Mouse (Mus musculus) left cerebral cortex, adult 9 months (tissue): ENCODE results near the gene AI464131.
"Not testable (repeated sequence)": the region's sequence is repeated elsewhere in the genome, so short reads cannot be mapped to it uniquely, and the experiment has no call there.

Experiments used
- DNase-seq, 2 experiments: peaks; one replicate each; pipeline ENCODE4 v3.0.0; 2022; ENCODE audit warnings: low spot score in 2 of 2

The AI464131 gene

DNA sequence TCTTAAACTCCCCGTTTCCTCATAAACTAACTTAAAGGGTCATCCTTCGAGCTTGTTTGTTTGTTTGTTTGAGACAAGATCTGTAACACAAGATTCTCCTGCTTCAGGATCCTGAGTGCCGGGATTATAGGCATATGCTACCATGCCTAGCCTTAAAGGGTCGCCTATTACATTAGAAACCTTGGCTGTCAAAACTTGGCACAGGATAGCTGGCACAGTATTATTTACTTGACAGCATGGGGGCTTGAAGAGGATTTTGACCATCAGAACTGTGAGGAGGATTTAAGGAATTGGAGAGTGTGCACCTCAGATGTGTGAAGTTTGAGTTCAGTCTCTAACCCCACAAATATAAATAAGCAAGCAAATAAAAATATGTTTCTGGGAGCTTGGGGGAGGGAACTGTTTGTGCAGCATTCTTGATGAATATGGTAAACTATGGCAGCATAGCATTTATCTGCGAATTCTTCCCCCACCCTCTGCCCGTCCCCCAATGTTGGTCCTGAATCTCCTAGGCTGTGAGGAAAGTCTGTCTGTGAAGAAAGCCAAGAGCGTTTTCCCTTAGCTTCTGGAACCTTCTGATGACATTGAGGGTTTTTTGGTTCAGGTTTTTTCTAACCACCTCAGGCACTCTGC lies 32.7 kb downstream of the AI464131 start:
- DNase-seq: no peak

DNA sequence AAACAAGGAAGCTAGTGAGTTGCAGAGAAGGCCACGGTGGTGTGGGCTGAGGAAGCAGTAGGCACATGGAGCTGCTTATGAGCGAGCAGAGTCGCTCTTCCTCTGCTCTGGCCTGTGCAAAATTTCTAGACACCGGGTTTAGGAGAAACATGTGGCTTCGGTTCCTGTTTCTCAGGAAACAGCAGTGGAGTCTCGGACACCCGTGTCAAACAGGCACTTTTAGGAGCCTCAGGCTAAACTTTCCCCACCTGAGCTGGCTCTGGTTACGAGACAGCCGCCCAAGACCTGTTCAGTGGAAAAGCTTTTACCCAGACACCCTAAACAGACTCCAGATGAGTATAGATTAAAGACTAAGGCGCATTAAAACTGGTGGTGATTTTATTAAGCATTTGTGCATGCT lies 33.7 kb downstream of the AI464131 start:
- no peak for DNase-seq

DNA sequence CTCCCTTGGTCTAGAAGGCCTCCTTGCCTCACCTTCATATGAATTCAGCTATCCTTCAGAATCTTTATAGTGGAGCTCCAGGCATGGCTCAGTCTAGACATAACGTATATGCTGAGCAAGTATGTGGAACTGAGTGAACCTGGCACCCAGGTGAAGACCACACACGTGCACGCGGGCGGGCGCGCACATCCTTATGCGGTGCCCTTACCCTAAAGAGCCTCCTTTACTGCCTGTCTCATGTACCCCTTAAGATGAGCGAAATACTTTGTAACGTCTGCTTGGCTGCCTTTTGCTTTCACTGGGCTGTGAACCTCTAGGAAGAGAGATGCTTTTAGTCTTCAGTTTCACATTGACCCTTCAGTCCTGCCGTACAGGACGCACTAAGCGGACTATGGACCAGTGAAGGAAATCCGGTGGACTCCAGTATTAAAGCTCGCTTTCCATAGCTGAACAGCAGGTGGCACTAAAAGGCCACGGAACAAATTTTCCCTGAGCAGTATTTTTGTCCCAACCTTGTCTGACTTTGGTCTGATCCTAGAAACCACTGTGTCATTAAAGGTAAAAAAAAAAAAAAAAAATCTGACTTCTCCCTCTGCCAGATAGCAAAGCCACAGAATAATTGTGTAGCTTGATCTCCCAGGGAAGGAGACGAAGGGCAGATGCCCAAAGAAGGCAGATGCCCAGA lies 34.3 kb downstream of the AI464131 start:
- peak in 1 of 2 experiments; percentile 72 for DNase-seq

DNA sequence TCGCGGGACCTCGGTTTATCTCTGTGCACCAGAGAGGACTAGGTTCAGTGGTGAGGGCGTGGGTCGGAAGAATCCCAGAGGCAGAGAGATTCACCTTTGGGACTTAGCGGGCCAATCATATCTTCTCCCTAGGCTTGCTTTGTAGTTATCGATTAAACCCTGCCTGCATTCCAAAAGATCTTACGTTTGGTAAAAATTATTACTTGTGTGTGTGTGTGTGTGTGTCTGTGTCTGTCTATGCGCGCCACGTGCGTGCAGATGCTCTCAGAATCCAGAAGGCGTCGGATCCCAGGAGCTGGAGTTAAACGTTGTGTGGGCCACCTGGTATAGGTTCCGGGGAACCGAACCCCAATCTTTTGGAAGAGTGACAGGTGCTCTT lies 37.6 kb downstream of the AI464131 start:
- no peak for DNase-seq

DNA sequence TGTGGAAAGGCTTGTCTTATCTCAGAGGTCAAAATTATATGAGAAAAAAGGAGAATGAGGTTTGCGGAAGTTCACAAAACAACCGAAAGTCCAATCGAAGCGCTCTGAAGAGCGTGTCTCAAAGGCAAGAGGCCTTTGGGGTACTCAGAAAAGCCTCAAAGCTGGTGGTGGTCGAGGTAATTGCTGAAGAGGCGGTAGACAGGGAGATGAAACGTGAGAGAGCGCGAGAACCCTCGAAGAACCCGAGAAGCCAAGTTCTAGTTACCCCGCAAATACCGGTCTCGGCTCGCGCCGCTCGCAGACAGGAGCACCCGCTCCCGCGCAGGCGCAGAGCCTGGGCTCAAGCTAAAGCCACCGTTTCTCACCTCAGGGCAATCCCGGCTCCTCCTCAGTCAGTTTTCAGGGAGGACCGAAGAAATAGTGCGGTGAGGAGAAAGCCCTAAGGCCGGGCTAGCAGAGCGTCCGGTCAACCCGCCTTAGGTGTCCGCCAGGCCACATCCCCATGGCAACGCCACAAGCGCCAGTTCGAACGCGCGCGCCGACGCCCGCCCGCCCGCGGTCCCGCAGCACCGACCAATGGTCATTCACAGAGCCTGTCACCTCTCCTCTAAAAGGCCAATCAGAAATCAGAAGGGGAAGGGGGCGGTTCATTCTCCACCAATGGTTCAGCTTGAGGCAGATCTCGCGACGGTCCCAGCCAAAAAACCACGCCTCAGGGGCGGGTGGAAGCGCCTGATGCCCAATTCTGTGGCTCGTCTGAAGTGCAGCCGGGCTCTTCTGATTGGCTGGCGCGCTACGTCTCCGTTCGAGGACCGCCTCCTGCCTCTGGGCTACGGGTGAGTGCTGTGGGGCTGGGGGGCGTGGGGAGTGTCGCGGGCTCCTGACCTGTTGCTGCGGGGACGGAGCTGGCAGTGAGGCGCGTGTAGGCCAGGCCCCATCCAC lies 38.3 kb downstream of the AI464131 start, which contains the start of the genes Kif24 and Nudt2:
TSS of gene Kif24 (minus strand) at position 543 of the 942 bp plus-strand sequence.
TSS of gene Nudt2 (plus strand) at position 807 of the 942 bp plus-strand sequence.
- peak; percentile 98 to 99 for DNase-seq

DNA sequence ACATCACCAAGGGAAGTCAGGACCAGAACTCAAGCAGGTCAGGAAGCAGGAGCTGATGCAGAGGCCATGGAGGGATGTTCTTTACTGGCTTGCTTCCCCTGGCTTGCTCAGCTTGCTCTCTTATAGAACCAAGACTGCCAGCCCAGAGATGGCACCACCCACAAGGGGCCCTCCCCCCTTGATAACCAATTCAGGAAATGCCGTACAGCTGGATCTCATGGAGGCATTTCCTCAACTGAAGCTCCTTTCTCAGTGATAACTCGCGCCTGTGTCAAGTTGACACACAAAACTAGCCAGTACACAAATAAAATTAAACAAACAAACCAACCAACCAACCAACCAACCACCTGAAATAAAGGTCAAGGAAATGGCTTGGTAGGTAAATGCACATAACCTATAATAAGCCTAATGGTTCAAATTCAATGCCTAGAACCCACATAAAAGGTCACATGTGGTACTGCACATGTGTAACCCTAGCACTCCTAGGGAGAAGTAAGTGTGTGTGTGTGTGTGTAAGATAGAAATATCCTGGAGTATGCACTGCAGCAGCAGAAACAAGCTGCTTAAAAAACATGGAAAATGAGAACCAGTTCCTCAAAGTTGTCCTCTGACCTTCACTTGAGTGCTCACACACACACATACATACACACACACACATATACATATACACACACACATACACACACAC lies 39.7 kb downstream of the AI464131 start:
- DNase-seq: not testable (repeated sequence)

DNA sequence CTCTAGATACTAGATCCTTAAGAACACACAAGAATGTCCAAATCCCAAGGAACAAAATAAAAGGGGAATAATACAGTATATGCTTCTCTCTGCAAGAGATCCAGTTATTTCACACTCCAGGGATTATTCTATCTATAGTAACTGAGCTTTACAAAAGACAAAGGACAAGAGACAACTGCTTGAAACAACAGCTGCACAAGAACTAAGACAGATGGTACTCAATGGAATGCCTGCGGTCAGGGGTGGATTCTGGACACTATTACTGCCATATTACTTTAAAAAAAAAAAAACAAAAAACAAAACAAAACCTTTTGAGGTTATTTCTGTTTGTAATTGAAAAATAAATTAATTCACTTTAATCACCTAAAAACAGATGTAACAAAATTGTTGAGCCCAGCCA lies 42.2 kb downstream of the AI464131 start:
- no peak for DNase-seq

DNA sequence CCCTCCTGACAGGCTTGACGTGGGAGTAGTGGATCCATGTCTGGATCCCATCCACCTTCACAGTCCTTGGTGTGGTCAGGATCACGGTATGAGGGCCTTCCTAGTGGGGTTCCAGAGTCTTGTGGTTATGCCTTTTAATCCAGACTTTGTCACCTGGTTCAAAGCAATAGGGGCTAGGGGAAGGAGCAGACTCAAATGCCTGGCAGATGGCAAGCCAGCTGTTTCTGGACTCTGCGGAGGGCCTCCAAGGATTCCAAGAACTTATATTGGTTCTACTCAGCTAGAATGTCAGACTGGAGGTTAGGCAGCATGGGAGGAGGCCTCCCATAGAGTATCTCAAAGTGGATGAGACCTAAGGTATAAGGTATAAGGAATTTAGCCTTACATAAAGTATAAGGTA lies 55.3 kb downstream of the AI464131 start:
- DNase-seq: no peak
